Mouse (Mus musculus): Measurements from ENCODE around the gene Ppm1e. TPM values are rescaled to one million over a fixed set of nuclear protein-coding genes. Genes with fewer than 3 reads are reported as not detected.
A peak's percentile ranks its signal among the peaks of the same experiment; 100 is the strongest.
"Not testable (repeated sequence)": the region's sequence is repeated elsewhere in the genome, so short reads cannot be mapped to it uniquely, and the experiment has no call there.

The Ppm1e gene
- polyA plus RNA-seq, 1 experiment from 2014 or later: 20.3 TPM

DNA sequence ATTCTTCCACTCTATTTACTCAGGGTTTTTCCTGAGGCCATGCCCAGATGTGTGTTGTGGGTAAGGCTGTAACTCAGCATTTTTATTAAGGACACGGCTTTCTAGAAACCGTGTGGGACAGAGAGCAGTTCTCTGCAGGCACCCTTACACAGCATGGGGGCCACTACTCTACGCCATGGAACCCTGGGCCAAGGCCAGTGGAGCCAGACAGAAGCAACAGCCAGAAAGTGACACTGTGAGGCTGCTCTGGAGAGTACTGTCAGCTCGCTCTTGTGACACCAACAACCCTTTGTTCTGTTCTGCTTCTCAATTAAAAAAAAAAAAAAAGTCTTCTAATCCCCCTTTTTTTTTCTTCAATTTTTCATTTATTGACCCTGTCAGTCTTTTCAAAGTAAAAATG is 88.4 kb downstream of the Ppm1e start:
- no peak overlapping the region for H3K27ac ChIP-seq
- H3K4me3 ChIP-seq (replicated peaks): no peak overlapping the region
- H3K4me2 ChIP-seq (replicated peaks): no peak overlapping the region
- ATAC-seq: no peak
- WGBS: 32% methylated on average over 4 of the region's 4 CpGs
- H3K4me1 ChIP-seq (replicated peaks): no peaks in the 10 kb centered on the region; the same call in none of the 2 replicates
- no peaks in the 10 kb centered on the region for H3K27me3 ChIP-seq
- H3K9me3 ChIP-seq: no peaks in the 10 kb centered on the region
- no peak overlapping the region for H3K9ac ChIP-seq (replicated peaks)
- H3K36me3 ChIP-seq: 0 out of 2 replicates have a peak, but pooled peaks cover 2% of the 10 kb centered on the region

DNA sequence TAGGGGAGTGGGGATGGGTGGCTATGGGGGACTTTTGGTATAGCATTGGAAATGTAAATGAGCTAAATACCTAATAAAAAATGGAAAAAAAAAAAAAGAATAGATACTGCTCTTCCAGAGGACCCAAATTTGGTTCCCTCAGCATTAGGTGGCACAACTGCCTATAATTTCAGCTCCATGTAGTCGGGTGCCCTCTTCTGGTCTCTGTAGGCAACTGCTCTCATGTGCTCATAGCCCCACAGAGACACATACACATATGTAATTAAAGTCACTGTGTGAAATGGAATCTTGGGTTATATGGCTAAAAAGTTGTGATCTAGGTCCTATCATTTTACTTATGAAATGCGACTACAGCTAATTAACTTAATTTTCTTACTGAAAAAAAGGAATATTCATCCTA is 90.0 kb downstream of the Ppm1e start:
- ATAC-seq: no peak
- Histone ChIP-seq H3K27ac (no peak overlapping the region), H3K4me1 (replicated peaks) (peaks cover 7% of the 10 kb centered on the region), H3K4me3 (replicated peaks) (no peak overlapping the region), H3K4me2 (replicated peaks) (no peak overlapping the region), H3K36me3 (no peaks in the 10 kb centered on the region), H3K9ac (replicated peaks) (no peak overlapping the region), H3K9me3 (no peaks in the 10 kb centered on the region), H3K27me3 (no peaks in the 10 kb centered on the region)
- WGBS: 95% methylated on average over 2 of the region's 2 CpGs

DNA sequence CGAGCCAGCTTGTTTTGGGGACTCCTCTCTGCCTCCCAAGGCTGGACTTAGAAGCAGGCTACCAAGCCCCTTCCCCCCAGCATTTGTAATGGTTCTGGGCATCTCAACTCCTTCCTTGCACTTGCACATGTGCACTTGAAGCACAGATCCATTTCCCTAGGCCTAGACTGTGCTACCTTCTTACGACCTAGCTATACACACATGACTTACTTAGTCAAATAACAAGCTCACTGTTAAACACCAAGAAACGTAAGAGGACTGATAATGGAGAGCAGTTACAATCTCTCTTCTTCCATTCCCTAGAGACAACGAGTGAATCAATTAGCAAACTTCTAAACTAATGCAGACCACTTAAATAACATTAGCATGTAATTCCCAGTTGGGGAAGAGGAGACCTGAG is 92.6 kb downstream of the Ppm1e start:
- Histone ChIP-seq H3K4me3 (replicated peaks) (no peak overlapping the region), H3K9ac (replicated peaks) (no peak overlapping the region), H3K27ac (no peak overlapping the region), H3K27me3 (no peaks in the 10 kb centered on the region), H3K36me3 (no peaks in the 10 kb centered on the region), H3K9me3 (no peaks in the 10 kb centered on the region), H3K4me1 (replicated peaks) (peaks cover 10% of the 10 kb centered on the region), H3K4me2 (replicated peaks) (no peak overlapping the region)
- 75% methylated on average over 4 of the region's 4 CpGs for WGBS
- no peak for ATAC-seq

- Histone ChIP-seq H3K36me3 (no peaks in the 10 kb centered on the region), H3K27ac (0 out of 2 replicates have a peak overlapping the region, but pooled peaks have one; percentile 11), H3K9me3 (no peaks in the 10 kb centered on the region), H3K27me3 (no peaks in the 10 kb centered on the region), H3K4me1 (replicated peaks) (peaks cover 10% of the 10 kb centered on the region), H3K4me2 (replicated peaks) (peak overlapping the region; percentile 28), H3K9ac (replicated peaks) (no peak overlapping the region), H3K4me3 (replicated peaks) (no peak overlapping the region)
- 23% methylated on average over 7 of the region's 7 CpGs for WGBS
- ATAC-seq: 0 out of 2 replicates have a peak, but pooled peaks have one; percentile 27
Observed at GRCm38 (mm10) chr11:87263946-87264345, 94.9 kb downstream of the Ppm1e start.

DNA sequence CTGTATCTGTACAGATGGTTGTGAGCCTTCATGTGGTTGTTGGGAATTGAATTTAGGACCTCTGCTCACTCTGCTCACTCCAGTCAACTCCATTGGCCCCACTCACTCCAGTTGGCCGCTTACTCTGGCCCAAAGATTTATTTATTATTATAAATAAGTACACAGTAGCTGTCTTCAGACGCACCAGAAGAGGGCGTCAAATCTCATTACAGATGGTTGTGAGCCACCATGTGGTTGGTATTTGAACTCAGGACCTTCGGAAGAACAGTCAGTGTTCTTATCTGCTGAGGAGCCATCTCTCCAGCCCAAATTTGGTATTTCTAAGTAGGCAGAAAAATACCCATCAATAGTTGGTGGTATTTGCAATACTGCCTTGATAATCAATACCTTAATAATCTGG is 97.1 kb downstream of the Ppm1e start:
- H3K27me3 ChIP-seq; H3K4me1 ChIP-seq (replicated peaks); ATAC-seq; H3K36me3 ChIP-seq; H3K9ac ChIP-seq (replicated peaks); H3K4me2 ChIP-seq (replicated peaks); H3K27ac ChIP-seq; H3K9me3 ChIP-seq; H3K4me3 ChIP-seq (replicated peaks): not testable (repeated sequence)
- WGBS: 80% methylated on average over 4 of the region's 4 CpGs

DNA sequence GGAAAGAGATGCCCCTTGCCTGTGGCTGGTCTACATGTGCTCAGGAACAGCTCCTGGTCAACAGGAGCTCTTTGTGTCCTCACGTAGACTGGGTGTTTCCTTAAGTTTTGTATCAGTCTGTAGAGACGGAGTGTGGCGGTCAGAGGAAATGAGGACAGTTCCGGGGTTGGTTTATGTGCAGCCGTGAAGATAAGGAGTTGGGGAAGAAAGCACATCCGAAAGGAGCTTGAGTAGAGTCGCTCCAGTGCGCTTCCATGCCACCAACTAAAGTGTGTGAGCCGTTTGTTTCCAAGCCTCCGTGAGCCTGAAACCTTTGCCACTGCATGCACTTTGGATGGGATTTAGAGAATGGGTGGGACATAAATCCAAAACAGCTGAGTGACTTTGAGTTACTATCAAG is 99.0 kb downstream of the Ppm1e start:
- WGBS: 94% methylated on average over 10 of the region's 10 CpGs
- no peak overlapping the region for H3K4me2 ChIP-seq (replicated peaks)
- H3K4me1 ChIP-seq (replicated peaks): peaks cover 10% of the 10 kb centered on the region
- no peak overlapping the region for H3K9ac ChIP-seq (replicated peaks)
- no peaks in the 10 kb centered on the region for H3K9me3 ChIP-seq
- no peak for ATAC-seq
- no peaks in the 10 kb centered on the region for H3K27me3 ChIP-seq
- no peak overlapping the region for H3K4me3 ChIP-seq (replicated peaks)
- H3K36me3 ChIP-seq: no peaks in the 10 kb centered on the region
- no peak overlapping the region for H3K27ac ChIP-seq

DNA sequence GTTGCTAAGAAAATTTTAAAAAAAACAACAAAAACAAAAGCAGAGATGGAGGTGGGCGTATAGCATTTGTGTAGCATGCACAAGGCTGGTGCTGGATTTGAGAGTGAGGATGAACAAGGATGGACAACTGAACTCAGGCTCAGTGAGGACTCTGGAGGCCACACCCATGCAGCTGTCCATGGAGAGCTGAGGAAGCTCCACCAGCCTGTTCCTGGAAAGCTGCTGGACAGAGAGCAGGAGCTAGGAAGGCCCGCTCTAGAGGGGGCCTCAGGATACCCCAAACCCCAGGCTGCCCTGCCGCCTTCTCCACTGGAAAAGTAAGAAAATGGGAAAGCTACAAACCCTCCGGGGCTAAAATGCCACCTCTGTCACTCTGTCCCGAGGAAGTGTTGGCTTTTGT is 101.5 kb downstream of the Ppm1e start:
- Histone ChIP-seq H3K36me3 (no peaks in the 10 kb centered on the region), H3K9me3 (no peaks in the 10 kb centered on the region), H3K9ac (replicated peaks) (no peak overlapping the region), H3K27ac (no peak overlapping the region), H3K4me3 (replicated peaks) (no peak overlapping the region), H3K27me3 (no peaks in the 10 kb centered on the region), H3K4me1 (replicated peaks) (no peaks in the 10 kb centered on the region), H3K4me2 (replicated peaks) (no peak overlapping the region)
- no peak for ATAC-seq
- 90% methylated on average over 5 of the region's 5 CpGs for whole genome bisulfite sequencing

DNA sequence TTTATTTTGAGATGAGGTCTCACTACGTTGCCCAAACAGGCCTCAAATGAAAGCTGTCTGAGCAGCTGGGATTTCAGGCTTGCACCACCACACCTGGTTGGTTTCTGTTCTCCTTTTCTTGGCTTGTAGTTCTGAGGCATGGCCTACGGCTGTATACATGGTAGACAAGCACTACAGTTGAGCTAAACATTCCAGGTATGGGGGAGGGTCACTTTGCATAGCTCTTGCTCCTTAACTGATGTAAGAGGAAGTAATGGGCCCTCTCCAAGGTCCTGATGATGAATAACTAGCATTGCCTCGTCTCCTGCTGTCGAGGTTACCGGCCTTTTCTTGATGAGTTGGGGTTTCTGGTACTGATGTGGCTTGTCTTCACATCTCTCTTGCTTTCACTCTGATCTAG is 104.7 kb downstream of the Ppm1e start:
- H3K36me3 ChIP-seq: no peaks in the 10 kb centered on the region
- H3K9me3 ChIP-seq: no peaks in the 10 kb centered on the region
- H3K9ac ChIP-seq (replicated peaks): no peak overlapping the region
- no peaks in the 10 kb centered on the region for H3K4me1 ChIP-seq (replicated peaks)
- no peak overlapping the region for H3K4me2 ChIP-seq (replicated peaks)
- WGBS: 73% methylated on average over 5 of the region's 5 CpGs
- H3K4me3 ChIP-seq (replicated peaks): no peak overlapping the region
- H3K27ac ChIP-seq: no peak overlapping the region
- no peak for ATAC-seq
- H3K27me3 ChIP-seq: no peaks in the 10 kb centered on the region

GRCm38 (mm10) chr11:87253294-87253693 is 105.5 kb downstream of the Ppm1e start:
- Histone ChIP-seq H3K27me3 (no peaks in the 10 kb centered on the region), H3K4me3 (replicated peaks) (no peak overlapping the region), H3K9ac (replicated peaks) (no peak overlapping the region), H3K9me3 (no peaks in the 10 kb centered on the region), H3K4me1 (replicated peaks) (no peaks in the 10 kb centered on the region), H3K27ac (no peak overlapping the region), H3K4me2 (replicated peaks) (no peak overlapping the region), H3K36me3 (no peaks in the 10 kb centered on the region)
- 90% methylated on average over 6 of the region's 6 CpGs for WGBS
- no peak for ATAC-seq

- peaks cover 10% of the 10 kb centered on the region; the same call in 1 of the 2 replicates for H3K4me1 ChIP-seq (replicated peaks)
- no peak overlapping the region for H3K4me2 ChIP-seq (replicated peaks)
- no peak overlapping the region for H3K27ac ChIP-seq
- no peaks in the 10 kb centered on the region for H3K36me3 ChIP-seq
- no peak overlapping the region for H3K9ac ChIP-seq (replicated peaks)
- WGBS: 84% methylated on average over 6 of the region's 6 CpGs
- H3K27me3 ChIP-seq: no peaks in the 10 kb centered on the region
- no peak for ATAC-seq
- no peaks in the 10 kb centered on the region for H3K9me3 ChIP-seq
- no peak overlapping the region for H3K4me3 ChIP-seq (replicated peaks)
Observed at GRCm38 (mm10) chr11:87250132-87250531, 108.7 kb downstream of the Ppm1e start.

GRCm38 (mm10) chr11:87247494-87247866 is 111.3 kb downstream of the Ppm1e start:
- no peak for ATAC-seq
- Histone ChIP-seq H3K27ac (no peak overlapping the region), H3K4me3 (replicated peaks) (no peak overlapping the region), H3K9ac (replicated peaks) (no peak overlapping the region; the same call in 1 of the 2 replicates), H3K4me1 (replicated peaks) (peaks cover 10% of the 10 kb centered on the region; the same call in 1 of the 2 replicates), H3K27me3 (no peaks in the 10 kb centered on the region), H3K9me3 (no peaks in the 10 kb centered on the region), H3K36me3 (peaks cover 7% of the 10 kb centered on the region; the same call in 1 of the 2 replicates), H3K4me2 (replicated peaks) (no peak overlapping the region)
- WGBS: 65% methylated on average over 5 of the region's 5 CpGs

DNA sequence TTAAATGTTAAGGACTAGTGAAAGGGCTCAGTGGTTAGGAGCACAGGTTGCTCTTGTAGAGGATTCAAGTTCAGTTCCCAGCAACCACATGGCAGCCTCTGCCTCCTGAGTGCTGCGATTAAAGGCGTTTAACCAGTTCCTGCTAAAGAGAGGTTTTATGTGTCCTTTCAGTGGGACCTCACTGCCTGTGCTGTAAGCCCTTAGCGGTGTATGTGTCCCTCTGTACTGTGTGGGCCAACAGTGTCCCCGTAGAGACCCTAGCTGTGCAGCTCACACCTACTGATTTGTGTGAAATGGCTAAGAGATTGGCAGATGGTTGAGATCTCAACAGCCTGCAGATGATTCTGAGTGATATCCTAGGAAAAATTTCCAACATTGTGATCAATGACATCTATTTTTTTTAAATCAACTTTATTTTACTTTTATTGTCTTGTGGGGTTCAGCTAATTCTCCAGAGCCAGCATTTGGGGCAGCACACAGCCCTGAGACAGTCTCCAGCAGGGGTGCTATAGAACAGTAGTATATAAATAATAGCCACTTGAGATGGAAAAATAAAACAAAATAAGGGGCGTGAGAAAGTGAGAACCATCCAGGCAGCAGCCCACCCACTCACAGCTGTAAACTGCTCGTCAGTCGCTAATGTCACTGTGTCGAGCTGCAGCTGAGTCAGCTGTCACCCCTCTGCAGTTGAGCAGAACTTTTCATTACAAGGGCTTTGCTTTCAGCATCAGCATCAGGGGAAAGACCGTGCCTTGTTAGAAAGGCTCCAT is 111.9 kb downstream of the Ppm1e start:
- no peaks in the 10 kb centered on the region for H3K27me3 ChIP-seq
- no peak overlapping the region for H3K4me2 ChIP-seq (replicated peaks)
- H3K9me3 ChIP-seq: no peaks in the 10 kb centered on the region
- H3K36me3 ChIP-seq: peaks cover 7% of the 10 kb centered on the region; the same call in 1 of the 2 replicates
- H3K4me1 ChIP-seq (replicated peaks): peaks cover 10% of the 10 kb centered on the region; the same call in 1 of the 2 replicates
- 67% methylated on average over 9 of the region's 9 CpGs for WGBS
- no peak for ATAC-seq
- H3K4me3 ChIP-seq (replicated peaks): no peak overlapping the region
- H3K27ac ChIP-seq: no peak overlapping the region
- H3K9ac ChIP-seq (replicated peaks): no peak overlapping the region
